Mouse (Mus musculus) splenic B cell, adult 2 months (primary cell): ENCODE data around the gene Gm45140.

Experiments used
- DNase-seq: peaks from one replicate; pipeline ENCODE4 v3.0.0-alpha.2; 2011; ENCODE audit warnings: low read depth, low spot score
- H3K27me3 ChIP-seq: 2 replicates; pipeline ENCODE4 v1.6.1; 2012; ENCODE audit warnings: mild to moderate bottlenecking, low read length, moderate library complexity, mixed read lengths; ENCODE audit not compliant: control insufficient read depth, poor library complexity, insufficient read depth, severe bottlenecking
- H3K36me3 ChIP-seq: 2 replicates; pipeline ENCODE4 v1.6.1; 2012; ENCODE audit warnings: mild to moderate bottlenecking, low read length, moderate library complexity, mixed read lengths; ENCODE audit not compliant: control insufficient read depth, poor library complexity, insufficient read depth, severe bottlenecking

Gene Gm45140

GRCm38 (mm10) chr6:87853446-87853845 is 17.9 kb upstream of the Gm45140 start:
- Histone ChIP-seq H3K27me3 (no peaks in the 10 kb centered on the region), H3K36me3 (no peaks in the 10 kb centered on the region)
- DNase-seq: no peak

GRCm38 (mm10) chr6:87851871-87852270 is 16.3 kb upstream of the Gm45140 start:
- no peaks in the 10 kb centered on the region for H3K36me3 ChIP-seq
- H3K27me3 ChIP-seq: no peaks in the 10 kb centered on the region
- DNase-seq: no peak

GRCm38 (mm10) chr6:87850900-87851614 is 15.5 kb upstream of the Gm45140 start, which contains the start of gene Cnbp:
Gene Cnbp (minus strand): TSS chr6:87851106.
- DNase-seq: peak; percentile 99
- H3K36me3 ChIP-seq: peaks cover under 1% of the 10 kb centered on the region; the same call in 1 of the 2 replicates
- no peaks in the 10 kb centered on the region for H3K27me3 ChIP-seq

- DNase-seq: peak; percentile 56
- Histone ChIP-seq H3K27me3 (no peaks in the 10 kb centered on the region), H3K36me3 (peaks cover 2% of the 10 kb centered on the region; the same call in 1 of the 2 replicates)
Observed at GRCm38 (mm10) chr6:87850155-87850899, 14.7 kb upstream of the Gm45140 start.

GRCm38 (mm10) chr6:87849780-87850154 is 14.2 kb upstream of the Gm45140 start:
- Histone ChIP-seq H3K27me3 (no peaks in the 10 kb centered on the region), H3K36me3 (peaks cover 3% of the 10 kb centered on the region)
- DNase-seq: peak; percentile 68

GRCm38 (mm10) chr6:87846813-87847212 is 11.2 kb upstream of the Gm45140 start:
- Histone ChIP-seq H3K27me3 (no peaks in the 10 kb centered on the region), H3K36me3 (peaks cover 14% of the 10 kb centered on the region)
- no peak for DNase-seq

- Histone ChIP-seq H3K36me3 (peaks cover 14% of the 10 kb centered on the region), H3K27me3 (no peaks in the 10 kb centered on the region)
- DNase-seq: no peak
Observed at GRCm38 (mm10) chr6:87845031-87845695, 9.6 kb upstream of the Gm45140 start.

- H3K36me3 ChIP-seq: peaks cover 14% of the 10 kb centered on the region
- H3K27me3 ChIP-seq: no peaks in the 10 kb centered on the region
- peak; percentile 64 for DNase-seq
Observed at GRCm38 (mm10) chr6:87842254-87842653, 6.7 kb upstream of the Gm45140 start.

- Histone ChIP-seq H3K27me3 (no peaks in the 10 kb centered on the region), H3K36me3 (peaks cover 14% of the 10 kb centered on the region)
- peak; percentile 31 for DNase-seq
Observed at GRCm38 (mm10) chr6:87841635-87842034, 6.0 kb upstream of the Gm45140 start.

- DNase-seq: no peak
- Histone ChIP-seq H3K27me3 (no peaks in the 10 kb centered on the region), H3K36me3 (peaks cover 12% of the 10 kb centered on the region)
Observed at GRCm38 (mm10) chr6:87839797-87840341, 4.3 kb upstream of the Gm45140 start.

- DNase-seq: peak; percentile 99
- H3K36me3 ChIP-seq: peaks cover 9% of the 10 kb centered on the region; the same call in 1 of the 2 replicates
- H3K27me3 ChIP-seq: no peaks in the 10 kb centered on the region
Observed at GRCm38 (mm10) chr6:87838551-87839197, 3.1 kb upstream of the Gm45140 start, which contains the start of gene Isy1. Gene Isy1 (minus strand): TSS chr6:87838798.

- no peaks in the 10 kb centered on the region; the same call in 1 of the 2 replicates for H3K27me3 ChIP-seq
- H3K36me3 ChIP-seq: peaks cover 19% of the 10 kb centered on the region
- DNase-seq: no peak
Observed at GRCm38 (mm10) chr6:87820366-87820765, 15.2 kb downstream of the Gm45140 start.

- H3K36me3 ChIP-seq: peaks cover 3% of the 10 kb centered on the region; the same call in 1 of the 2 replicates
- no peaks in the 10 kb centered on the region; the same call in 1 of the 2 replicates for H3K27me3 ChIP-seq
- no peak for DNase-seq
Observed at GRCm38 (mm10) chr6:87814486-87814885, 21.1 kb downstream of the Gm45140 start.

GRCm38 (mm10) chr6:87812656-87813055 is 22.9 kb downstream of the Gm45140 start:
- no peak for DNase-seq
- H3K36me3 ChIP-seq: peaks cover 2% of the 10 kb centered on the region; the same call in 1 of the 2 replicates
- no peaks in the 10 kb centered on the region; the same call in 1 of the 2 replicates for H3K27me3 ChIP-seq
